Mouse (Mus musculus) inflammation-experienced regulatory T-cells, adult 16 weeks (primary cell): ENCODE measurements around the gene Gm11565. TPM values are rescaled to one million over a fixed set of nuclear protein-coding genes. Genes with fewer than 3 reads are reported as not detected.

Source experiments
- polyA plus RNA-seq: library from polyadenylated mRNA; unstranded; fragments of 100-300 nt; shearing (Covaris generic); gene quantifications from one replicate; pipeline ENCODE4 v1.2.1, GENCODE M21; 2017

Gene Gm11565
- polyA plus RNA-seq = not detected

GRCm38 (mm10) chr11:99914451-99914850 lies at the start of gene Gm11565:
Gene Gm11565 (plus strand): TSS chr11:99914751.

GRCm38 (mm10) chr11:99873089-99873488 lies 41.5 kb upstream of the Gm11565 start, which contains the start of gene Krtap9-1:
Gene Krtap9-1 (plus strand): TSS chr11:99873389.

DNA sequence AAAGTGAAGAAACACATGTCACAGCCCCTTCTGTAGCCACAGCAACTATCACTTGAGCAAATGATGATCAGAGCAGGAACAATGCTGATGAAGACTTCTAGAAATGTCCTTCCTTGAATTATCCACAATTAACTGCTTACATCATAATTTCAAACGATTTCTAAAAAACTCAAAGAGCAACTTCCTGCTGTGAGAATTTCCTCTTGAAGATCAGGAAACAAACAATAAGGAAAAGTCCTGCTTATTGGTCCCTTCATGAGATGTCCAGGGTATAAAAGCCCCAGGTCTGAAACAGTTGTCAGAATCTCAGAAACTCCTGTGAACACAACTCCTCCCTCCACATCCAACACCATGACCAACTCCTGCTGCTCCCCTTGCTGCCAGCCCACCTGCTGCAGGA lies 35.7 kb upstream of the Gm11565 start, which contains the start of gene Gm11567:
Gene Gm11567, plus strand, starts transcription at position 301 of the 400 bp plus-strand sequence.

DNA sequence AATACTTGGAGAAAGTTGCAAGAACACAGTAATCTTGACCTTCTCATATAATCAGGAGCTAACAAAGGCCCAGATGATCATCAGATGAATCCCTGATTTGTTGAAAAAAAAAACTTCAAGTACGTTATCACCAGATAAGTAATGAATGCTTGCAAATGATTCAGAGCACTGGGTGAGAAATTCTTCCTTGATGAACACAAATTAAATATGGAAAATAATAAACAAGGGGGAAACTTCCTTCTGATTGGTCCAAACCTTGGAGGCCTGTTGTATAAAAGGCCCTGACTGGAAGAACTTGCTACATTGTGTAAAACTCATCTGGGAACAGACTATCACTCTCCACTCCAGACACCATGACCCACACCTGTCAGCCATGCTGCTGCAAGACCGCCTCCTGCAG lies 6.9 kb upstream of the Gm11565 start, which contains the start of gene Krtap31-1:
Gene Krtap31-1, plus strand, starts transcription at position 301 of the 400 bp plus-strand sequence.

DNA sequence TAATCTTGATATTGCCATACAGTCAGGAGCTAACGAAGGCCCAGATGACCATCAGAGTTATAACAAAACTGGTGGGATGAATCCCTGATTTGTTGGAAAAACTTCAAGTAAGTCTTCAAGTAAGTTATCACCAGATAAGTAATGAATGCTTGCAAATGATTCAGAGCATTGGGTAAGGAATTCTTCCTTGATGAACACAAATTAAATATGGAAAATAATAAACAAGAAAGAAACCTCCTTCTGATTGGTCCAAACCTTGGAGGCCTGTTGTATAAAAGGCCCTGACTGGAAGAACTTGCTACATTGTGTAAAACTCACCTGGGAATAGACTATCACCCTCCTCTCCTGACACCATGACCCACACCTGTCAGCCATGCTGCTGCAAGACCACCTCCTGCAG lies 21.4 kb downstream of the Gm11565 start, which contains the start of gene Krtap31-2:
Gene Krtap31-2, plus strand, starts transcription at position 301 of the 400 bp plus-strand sequence.

GRCm38 (mm10) chr11:99948175-99948574 lies 33.6 kb downstream of the Gm11565 start, which contains the start of gene Krtap9-5:
Gene Krtap9-5 (plus strand): TSS chr11:99948475.

Other genes with a start within 250 kb of the Gm11565 start
- not detected for gene Krtap4-6, start 248.8 kb upstream of the Gm11565 start, polyA plus RNA-seq
- gene Gm14190, start 224.0 kb upstream of the Gm11565 start, polyA plus RNA-seq = not detected
- gene Gm14180, start 180.5 kb upstream of the Gm11565 start, polyA plus RNA-seq = not detected
- not detected for gene Gm11595, start 141.8 kb upstream of the Gm11565 start, polyA plus RNA-seq
- gene Krtap4-8, start 134.0 kb upstream of the Gm11565 start, polyA plus RNA-seq = not detected
- gene Krtap4-9, start 129.6 kb upstream of the Gm11565 start, polyA plus RNA-seq = not detected
- not detected for gene Gm11596, start 121.3 kb upstream of the Gm11565 start, polyA plus RNA-seq
- gene Gm11569, start 115.8 kb upstream of the Gm11565 start, polyA plus RNA-seq = not detected
- gene Gm11554, start 110.3 kb upstream of the Gm11565 start, polyA plus RNA-seq = not detected
- gene Krtap4-13, start 104.9 kb upstream of the Gm11565 start, polyA plus RNA-seq = not detected
- gene Gm11564, start 99.1 kb upstream of the Gm11565 start, polyA plus RNA-seq = not detected
- gene 2300003K06Rik, start 76.7 kb upstream of the Gm11565 start, polyA plus RNA-seq = not detected
- not detected for gene Krtap4-16, start 63.1 kb upstream of the Gm11565 start, polyA plus RNA-seq
- not detected for gene Gm11568, start 56.8 kb upstream of the Gm11565 start, polyA plus RNA-seq
- not detected for gene Gm11559, start 50.3 kb upstream of the Gm11565 start, polyA plus RNA-seq
- not detected for gene Krtap9-1, start 41.4 kb upstream of the Gm11565 start, polyA plus RNA-seq
- not detected for gene Gm11567, start 35.6 kb upstream of the Gm11565 start, polyA plus RNA-seq
- not detected for gene Krtap31-1, start 6.8 kb upstream of the Gm11565 start, polyA plus RNA-seq
- gene Krtap31-2, start 21.5 kb downstream of the Gm11565 start, polyA plus RNA-seq = not detected
- not detected for gene Krtap9-5, start 33.7 kb downstream of the Gm11565 start, polyA plus RNA-seq
- gene Krtap29-1, start 64.3 kb downstream of the Gm11565 start, polyA plus RNA-seq = not detected
- not detected for gene Krtap16-1, start 71.8 kb downstream of the Gm11565 start, polyA plus RNA-seq
- not detected for gene Krtap17-1, start 79.2 kb downstream of the Gm11565 start, polyA plus RNA-seq
- gene Krt33a, start 101.5 kb downstream of the Gm11565 start, polyA plus RNA-seq = not detected
- gene Krt33b, start 115.1 kb downstream of the Gm11565 start, polyA plus RNA-seq = not detected
- gene Krt34, start 126.8 kb downstream of the Gm11565 start, polyA plus RNA-seq = not detected
- not detected for gene Krt31, start 135.8 kb downstream of the Gm11565 start, polyA plus RNA-seq
- gene Krt32, start 173.5 kb downstream of the Gm11565 start, polyA plus RNA-seq = not detected
- not detected for gene Krt35, start 181.5 kb downstream of the Gm11565 start, polyA plus RNA-seq
- not detected for gene Krt36, start 190.9 kb downstream of the Gm11565 start, polyA plus RNA-seq
- gene Krt13, start 206.8 kb downstream of the Gm11565 start, polyA plus RNA-seq = not detected
- gene Krt15, start 221.2 kb downstream of the Gm11565 start, polyA plus RNA-seq = not detected
- not detected for gene Krt19, start 233.9 kb downstream of the Gm11565 start, polyA plus RNA-seq